Mouse (Mus musculus): ENCODE results near the gene Prdm5. TPM values are rescaled to one million over a fixed set of nuclear protein-coding genes. Genes with fewer than 3 reads are reported as not detected.

Gene Prdm5
- polyA plus RNA-seq, 1 experiment from 2014 or later, result 24.3 TPM

GRCm38 (mm10) chr6:65878300-65878699 is 99.5 kb downstream of the Prdm5 start:
- Histone ChIP-seq H3K9me3 (no peaks in the 10 kb centered on the region), H3K4me3 (no peak overlapping the region), H3K27me3 (no peaks in the 10 kb centered on the region), H3K27ac (no peak overlapping the region), H3K4me2 (no peak overlapping the region), H3K36me3 (peaks cover 10% of the 10 kb centered on the region; the same call in 1 of the 2 replicates), H3K9ac (no peak overlapping the region), H3K4me1 (no peaks in the 10 kb centered on the region)
- no peak for ATAC-seq (ENCODE audit: insufficient number of reproducible peaks, low FRiP score, low TSS enrichment, low read depth)
- 88% methylated on average over 1 of the region's 1 CpGs for WGBS

GRCm38 (mm10) chr6:65888835-65889234 is 110.0 kb downstream of the Prdm5 start:
- H3K4me2 ChIP-seq, result no peak overlapping the region
- H3K36me3 ChIP-seq, result peaks cover 21% of the 10 kb centered on the region
- H3K27me3 ChIP-seq, result no peaks in the 10 kb centered on the region
- H3K9me3 ChIP-seq, result no peaks in the 10 kb centered on the region
- 98% methylated on average over 1 of the region's 1 CpGs for WGBS
- H3K9ac ChIP-seq, result no peak overlapping the region
- H3K27ac ChIP-seq, result no peak overlapping the region
- no peaks in the 10 kb centered on the region for H3K4me1 ChIP-seq
- H3K4me3 ChIP-seq, result no peak overlapping the region
- no peak for ATAC-seq (ENCODE audit: insufficient number of reproducible peaks, low FRiP score, low TSS enrichment, low read depth)

- no peak overlapping the region for H3K9ac ChIP-seq
- H3K4me2 ChIP-seq, result no peak overlapping the region
- no peaks in the 10 kb centered on the region for H3K9me3 ChIP-seq
- no peak overlapping the region for H3K27ac ChIP-seq
- 44% methylated on average over 4 of the region's 4 CpGs for WGBS
- no peak for ATAC-seq (ENCODE audit: insufficient number of reproducible peaks, low FRiP score, low TSS enrichment, low read depth)
- no peaks in the 10 kb centered on the region for H3K4me1 ChIP-seq
- H3K27me3 ChIP-seq, result no peaks in the 10 kb centered on the region
- H3K36me3 ChIP-seq, result peaks cover 14% of the 10 kb centered on the region
- H3K4me3 ChIP-seq, result no peak overlapping the region
Observed at GRCm38 (mm10) chr6:65892045-65892660, 113.4 kb downstream of the Prdm5 start.

GRCm38 (mm10) chr6:65906657-65907182 is 127.9 kb downstream of the Prdm5 start:
- WGBS, result 88% methylated on average over 2 of the region's 2 CpGs
- no peaks in the 10 kb centered on the region for H3K9me3 ChIP-seq
- no peak overlapping the region for H3K9ac ChIP-seq
- no peaks in the 10 kb centered on the region for H3K4me1 ChIP-seq
- ATAC-seq (ENCODE audit: insufficient number of reproducible peaks, low FRiP score, low TSS enrichment, low read depth), result no peak
- no peaks in the 10 kb centered on the region for H3K27me3 ChIP-seq
- peaks cover 36% of the 10 kb centered on the region for H3K36me3 ChIP-seq
- no peak overlapping the region for H3K4me2 ChIP-seq
- H3K4me3 ChIP-seq, result no peak overlapping the region
- no peak overlapping the region for H3K27ac ChIP-seq

GRCm38 (mm10) chr6:65915421-65915820 is 136.6 kb downstream of the Prdm5 start:
- 82% methylated on average over 5 of the region's 5 CpGs for WGBS
- 0 out of 2 replicates have a peak, but pooled peaks cover 6% of the 10 kb centered on the region for H3K36me3 ChIP-seq
- no peak overlapping the region for H3K4me3 ChIP-seq
- H3K27ac ChIP-seq, result no peak overlapping the region
- H3K9me3 ChIP-seq, result no peaks in the 10 kb centered on the region
- no peaks in the 10 kb centered on the region for H3K27me3 ChIP-seq
- ATAC-seq (ENCODE audit: insufficient number of reproducible peaks, low FRiP score, low TSS enrichment, low read depth), result no peak
- no peak overlapping the region for H3K9ac ChIP-seq
- H3K4me1 ChIP-seq, result no peaks in the 10 kb centered on the region
- H3K4me2 ChIP-seq, result no peak overlapping the region

GRCm38 (mm10) chr6:65921703-65922102 is 142.9 kb downstream of the Prdm5 start:
- H3K9ac ChIP-seq, result no peak overlapping the region
- no peak for ATAC-seq (ENCODE audit: insufficient number of reproducible peaks, low FRiP score, low TSS enrichment, low read depth)
- no peak overlapping the region for H3K4me2 ChIP-seq
- 0 out of 2 replicates have a peak, but pooled peaks cover 3% of the 10 kb centered on the region for H3K36me3 ChIP-seq
- H3K9me3 ChIP-seq, result no peaks in the 10 kb centered on the region
- H3K4me1 ChIP-seq, result no peaks in the 10 kb centered on the region
- WGBS, result 74% methylated on average over 3 of the region's 3 CpGs
- H3K27ac ChIP-seq, result no peak overlapping the region
- H3K4me3 ChIP-seq, result no peak overlapping the region
- H3K27me3 ChIP-seq, result no peaks in the 10 kb centered on the region

GRCm38 (mm10) chr6:65923501-65924084 is 144.8 kb downstream of the Prdm5 start:
- no peak overlapping the region for H3K27ac ChIP-seq
- no peaks in the 10 kb centered on the region for H3K27me3 ChIP-seq
- no peaks in the 10 kb centered on the region for H3K9me3 ChIP-seq
- 30% methylated on average over 4 of the region's 4 CpGs for WGBS
- H3K9ac ChIP-seq, result no peak overlapping the region
- 0 out of 2 replicates have a peak, but pooled peaks have one; percentile 55 for ATAC-seq (ENCODE audit: insufficient number of reproducible peaks, low FRiP score, low TSS enrichment, low read depth)
- 0 out of 2 replicates have a peak, but pooled peaks cover 3% of the 10 kb centered on the region for H3K36me3 ChIP-seq
- no peak overlapping the region for H3K4me2 ChIP-seq
- no peaks in the 10 kb centered on the region for H3K4me1 ChIP-seq
- H3K4me3 ChIP-seq, result no peak overlapping the region

GRCm38 (mm10) chr6:65925737-65926333 is 147.0 kb downstream of the Prdm5 start:
- WGBS, result 83% methylated on average over 3 of the region's 3 CpGs
- ATAC-seq (ENCODE audit: insufficient number of reproducible peaks, low FRiP score, low TSS enrichment, low read depth), result no peak

GRCm38 (mm10) chr6:65930523-65930922 is 151.7 kb downstream of the Prdm5 start:
- no peak for ATAC-seq (ENCODE audit: insufficient number of reproducible peaks, low FRiP score, low TSS enrichment, low read depth)
- WGBS, result 95% methylated on average over 1 of the region's 1 CpGs
- no peaks in the 10 kb centered on the region for H3K27me3 ChIP-seq

More at GRCm38 (mm10) chr6:65925737-65926333, 147.0 kb downstream of the Prdm5 start:
- no peaks in the 10 kb centered on the region for H3K4me1 ChIP-seq
- H3K9ac ChIP-seq, result no peak overlapping the region
- H3K27ac ChIP-seq, result no peak overlapping the region
- 0 out of 2 replicates have a peak, but pooled peaks cover 8% of the 10 kb centered on the region for H3K36me3 ChIP-seq
- H3K9me3 ChIP-seq, result no peaks in the 10 kb centered on the region
- no peaks in the 10 kb centered on the region for H3K27me3 ChIP-seq
- no peak overlapping the region for H3K4me3 ChIP-seq
- no peak overlapping the region for H3K4me2 ChIP-seq

GRCm38 (mm10) chr6:65932776-65933175 is 154.0 kb downstream of the Prdm5 start:
- Histone ChIP-seq H3K27ac (no peak overlapping the region), H3K4me2 (no peak overlapping the region), H3K27me3 (no peaks in the 10 kb centered on the region), H3K36me3 (peaks cover 11% of the 10 kb centered on the region; the same call in 1 of the 2 replicates), H3K4me1 (no peaks in the 10 kb centered on the region), H3K9ac (no peak overlapping the region), H3K9me3 (no peaks in the 10 kb centered on the region), H3K4me3 (no peak overlapping the region)
- no peak for ATAC-seq (ENCODE audit: insufficient number of reproducible peaks, low FRiP score, low TSS enrichment, low read depth)
- 54% methylated on average over 1 of the region's 1 CpGs for WGBS

More at GRCm38 (mm10) chr6:65930523-65930922, 151.7 kb downstream of the Prdm5 start:
- Histone ChIP-seq H3K4me1 (no peaks in the 10 kb centered on the region), H3K27ac (no peak overlapping the region), H3K4me3 (no peak overlapping the region), H3K4me2 (no peak overlapping the region), H3K9me3 (no peaks in the 10 kb centered on the region), H3K9ac (no peak overlapping the region), H3K36me3 (peaks cover 11% of the 10 kb centered on the region; the same call in 1 of the 2 replicates)

GRCm38 (mm10) chr6:65933177-65933576 is 154.4 kb downstream of the Prdm5 start:
- no peaks in the 10 kb centered on the region for H3K4me1 ChIP-seq
- ATAC-seq (ENCODE audit: insufficient number of reproducible peaks, low FRiP score, low TSS enrichment, low read depth), result no peak
- H3K27me3 ChIP-seq, result no peaks in the 10 kb centered on the region
- H3K9me3 ChIP-seq, result no peaks in the 10 kb centered on the region
- peaks cover 11% of the 10 kb centered on the region; the same call in 1 of the 2 replicates for H3K36me3 ChIP-seq
- no peak overlapping the region for H3K9ac ChIP-seq
- 48% methylated on average over 4 of the region's 4 CpGs for WGBS
- no peak overlapping the region for H3K4me3 ChIP-seq
- no peak overlapping the region for H3K27ac ChIP-seq
- H3K4me2 ChIP-seq, result no peak overlapping the region

Data from limb, embryonic 15.5 days (tissue).